Mouse (Mus musculus) fat pad, adult 2 months (tissue): Measurements from ENCODE around the gene Eif2b1.
A peak's percentile ranks its signal among the peaks of the same experiment; 100 is the strongest.
"Not testable (repeated sequence)": the region's sequence is repeated elsewhere in the genome, so short reads cannot be mapped to it uniquely, and the experiment has no call there.

Experiments
- DNase-seq: peaks from one replicate; pipeline ENCODE4 v3.0.0-alpha.2; 2011; ENCODE audit warnings: low read depth, low spot score; ENCODE audit errors: extremely low read depth

Eif2b1 gene

DNA sequence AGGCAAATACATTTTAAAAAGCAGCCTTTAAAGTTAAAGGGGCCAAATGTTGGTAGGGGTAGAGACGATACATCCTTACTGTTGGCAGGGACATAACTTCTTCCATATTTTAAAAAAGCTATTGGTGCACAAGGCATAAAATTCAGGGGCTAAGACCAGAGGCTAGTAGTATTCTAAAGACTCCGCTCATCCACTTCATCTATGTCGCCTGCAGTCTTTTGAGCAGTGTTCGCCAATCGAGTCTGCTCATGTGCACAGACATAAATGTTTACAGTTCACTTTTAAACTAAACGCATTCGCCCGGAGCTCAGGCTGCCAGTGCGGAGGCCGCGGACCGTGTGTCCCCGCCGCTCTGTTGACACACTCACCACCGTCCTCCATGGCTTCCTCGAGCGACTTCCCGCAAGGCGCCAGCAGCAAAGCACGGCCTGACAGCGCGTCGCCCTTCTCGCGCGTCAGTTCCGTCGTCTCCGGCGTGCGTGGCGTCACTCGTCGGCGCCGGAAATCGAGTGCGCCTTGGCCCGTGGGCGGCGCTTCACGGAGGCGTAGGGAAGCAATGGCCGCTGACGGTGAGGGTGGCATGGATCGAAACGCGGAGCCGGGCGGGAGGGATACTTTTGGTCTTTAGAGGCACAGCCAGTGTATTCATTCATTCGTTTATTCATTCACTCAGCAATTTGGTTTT, at the start of gene Eif2b1, which contains the start of gene Gtf2h3:
Gene Eif2b1 (minus strand): TSS at position 499 of the 685 bp plus-strand sequence.
Gene Gtf2h3 (plus strand): TSS at position 508 of the 685 bp plus-strand sequence.
- DNase-seq = peak; percentile 25

DNA sequence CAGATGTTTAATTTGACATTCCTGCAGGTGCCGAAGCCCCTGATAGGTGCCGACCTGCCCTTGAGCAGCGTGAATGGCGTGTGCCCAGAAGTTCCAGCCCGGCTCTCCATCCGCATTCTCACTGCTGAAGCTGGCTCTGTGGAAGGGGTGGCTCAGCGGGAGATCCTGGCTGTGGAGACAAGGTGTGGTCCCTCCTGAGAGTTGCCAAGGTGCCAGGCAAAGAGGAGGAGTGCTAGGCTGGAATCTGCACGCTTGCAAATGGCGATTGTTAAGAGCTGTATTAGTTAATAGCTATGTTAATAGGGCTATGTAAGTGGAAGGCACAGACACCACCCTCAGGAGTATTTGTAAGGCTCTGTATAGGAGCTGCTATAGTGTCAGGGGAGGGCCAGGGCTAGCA, 45.4 kb upstream of the Eif2b1 start:
- DNase-seq = no peak

GRCm38 (mm10) chr5:124622890-124623289, 44.0 kb upstream of the Eif2b1 start:
- no peak for DNase-seq

- no peak for DNase-seq
These were observed 42.4 kb upstream of the Eif2b1 start for GRCm38 (mm10) chr5:124621362-124621761.

- no peak for DNase-seq
These were observed 39.8 kb upstream of the Eif2b1 start for GRCm38 (mm10) chr5:124618711-124619110.

DNA sequence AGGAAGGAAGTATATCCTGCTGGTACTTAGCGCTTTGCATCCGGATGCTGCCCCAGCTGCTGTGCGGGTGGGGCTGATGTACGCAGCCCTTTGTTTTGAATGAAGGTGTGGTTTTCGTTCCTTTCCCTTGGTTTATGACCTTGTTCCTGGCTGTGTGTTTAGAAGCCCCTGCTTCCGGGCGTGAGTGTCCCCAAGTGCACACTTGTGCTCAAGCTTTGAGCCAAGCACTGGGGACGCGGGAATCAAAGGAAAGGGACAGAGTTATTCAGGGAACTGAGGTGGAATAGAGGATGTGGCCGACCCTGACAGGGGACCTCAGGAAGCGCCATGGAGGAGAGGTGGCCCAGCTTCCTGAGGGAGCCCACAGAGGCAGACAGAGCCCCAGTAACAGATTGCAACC, 35.8 kb upstream of the Eif2b1 start:
- DNase-seq = no peak

- DNase-seq = no peak
These were observed 32.0 kb upstream of the Eif2b1 start for GRCm38 (mm10) chr5:124610965-124611364.

DNA sequence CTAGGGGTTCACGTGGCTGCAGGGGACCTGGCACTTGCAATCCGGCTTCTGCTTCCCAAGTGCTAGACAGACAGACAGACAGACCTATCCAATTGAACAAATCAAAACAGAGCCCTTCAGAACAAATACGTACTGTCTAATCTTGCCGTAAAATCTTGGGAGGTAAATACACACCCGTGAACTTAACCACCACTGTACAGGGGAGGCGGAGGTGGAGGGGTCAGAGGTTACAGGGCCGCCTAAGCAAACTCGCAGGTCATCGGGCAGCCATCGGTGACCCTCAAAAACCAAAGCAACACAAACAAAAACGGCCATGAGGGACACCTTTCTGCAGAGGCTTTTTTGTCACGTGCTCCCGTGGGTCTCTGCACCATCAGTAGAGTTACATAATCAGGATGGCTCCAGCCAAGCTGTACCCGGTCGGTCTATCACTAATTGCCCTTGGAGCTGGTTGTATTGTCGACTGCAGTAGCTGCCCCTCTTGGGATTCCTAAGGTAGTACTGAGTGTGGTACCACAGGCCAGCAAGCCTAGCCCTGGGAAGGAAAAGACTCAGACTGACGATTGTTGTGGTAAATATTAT, 26.2 kb upstream of the Eif2b1 start:
- no peak for DNase-seq

GRCm38 (mm10) chr5:124604296-124604695, 25.4 kb upstream of the Eif2b1 start:
- DNase-seq = no peak

GRCm38 (mm10) chr5:124602349-124602748, 23.4 kb upstream of the Eif2b1 start:
- no peak for DNase-seq

DNA sequence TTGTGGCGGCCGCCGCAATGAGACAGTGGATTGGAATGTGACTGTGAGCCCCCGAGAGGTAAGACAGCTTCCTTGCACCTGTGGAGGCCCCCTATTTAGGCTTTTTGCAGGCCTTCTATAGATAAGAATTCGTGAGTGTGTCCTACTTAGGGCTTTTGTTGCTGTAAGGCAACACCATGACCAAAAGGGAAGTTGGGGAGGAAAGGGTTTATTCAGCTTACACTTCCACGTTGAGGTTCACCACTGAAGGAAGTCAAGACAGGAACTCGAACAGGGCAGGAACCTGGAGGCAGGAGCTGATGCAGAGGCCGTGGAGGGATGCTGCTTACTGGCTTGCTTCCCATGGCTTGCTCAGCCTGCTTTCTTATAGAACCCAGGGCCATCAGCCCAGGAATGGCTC, 20.8 kb upstream of the Eif2b1 start:
- not testable (repeated sequence) for DNase-seq

GRCm38 (mm10) chr5:124598224-124599174, 19.6 kb upstream of the Eif2b1 start:
- DNase-seq = peak; percentile 81

DNA sequence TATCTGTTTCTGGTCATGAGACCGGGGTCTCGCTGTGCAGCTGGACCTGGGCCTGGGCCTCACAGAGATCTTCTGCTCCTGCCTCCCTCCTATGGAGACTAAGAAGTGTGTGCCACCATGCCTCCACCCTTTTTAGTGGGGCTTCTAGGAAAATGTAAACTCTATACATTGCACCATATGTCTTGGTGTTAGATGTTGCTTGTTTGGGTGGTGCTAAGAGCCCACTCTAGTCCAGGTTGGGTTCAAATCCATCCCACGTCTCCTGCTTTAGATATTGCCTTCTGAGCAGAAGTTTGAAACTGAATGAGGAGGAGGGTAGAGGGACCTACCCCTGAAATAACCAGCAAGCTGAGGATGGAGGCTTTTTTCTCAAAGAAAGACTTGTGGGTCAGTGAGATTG, 13.8 kb upstream of the Eif2b1 start:
- DNase-seq = no peak

- DNase-seq = no peak
These were observed 3.6 kb upstream of the Eif2b1 start for GRCm38 (mm10) chr5:124582515-124582914.

GRCm38 (mm10) chr5:124575467-124575866, 3.5 kb downstream of the Eif2b1 start:
- DNase-seq = no peak

DNA sequence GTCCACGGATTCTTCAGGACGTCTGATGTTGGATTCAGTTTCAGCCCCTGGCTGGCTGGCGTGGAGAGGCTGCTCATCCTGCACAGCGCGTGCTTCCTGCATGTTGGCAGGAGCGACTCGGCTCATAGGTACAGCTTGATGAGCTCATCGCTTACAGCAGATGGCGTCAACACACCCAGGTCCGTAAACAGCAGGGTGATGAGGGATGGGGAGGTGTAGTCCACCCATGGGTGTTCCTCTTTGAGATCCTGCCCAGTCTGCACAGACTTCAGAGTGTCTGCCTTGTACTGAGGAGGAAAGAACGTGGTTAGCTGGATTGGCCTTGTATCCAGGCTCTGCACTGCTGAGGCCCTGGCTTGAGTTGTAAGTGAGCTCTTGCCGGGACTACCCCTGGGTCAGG, 7.9 kb downstream of the Eif2b1 start:
- no peak for DNase-seq

DNA sequence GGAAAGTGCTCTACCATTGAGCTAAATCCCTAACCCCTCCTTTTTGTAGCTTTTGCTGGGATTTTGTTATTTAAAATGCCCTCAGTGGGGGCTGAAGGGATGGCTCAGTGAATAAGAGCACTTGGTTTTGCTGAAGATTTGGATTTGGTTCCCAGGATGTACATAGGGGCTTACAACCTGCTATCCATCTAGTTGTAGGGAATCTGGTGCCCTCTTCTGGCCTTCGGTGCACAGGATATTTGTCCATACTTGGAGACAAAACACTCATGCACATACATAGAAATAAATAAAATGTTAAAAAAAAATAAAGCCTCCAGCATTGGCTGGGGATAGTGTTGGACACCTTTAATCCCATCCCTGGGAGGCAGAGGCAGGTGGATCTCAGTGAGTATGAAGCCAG, 23.8 kb downstream of the Eif2b1 start:
- DNase-seq = no peak

DNA sequence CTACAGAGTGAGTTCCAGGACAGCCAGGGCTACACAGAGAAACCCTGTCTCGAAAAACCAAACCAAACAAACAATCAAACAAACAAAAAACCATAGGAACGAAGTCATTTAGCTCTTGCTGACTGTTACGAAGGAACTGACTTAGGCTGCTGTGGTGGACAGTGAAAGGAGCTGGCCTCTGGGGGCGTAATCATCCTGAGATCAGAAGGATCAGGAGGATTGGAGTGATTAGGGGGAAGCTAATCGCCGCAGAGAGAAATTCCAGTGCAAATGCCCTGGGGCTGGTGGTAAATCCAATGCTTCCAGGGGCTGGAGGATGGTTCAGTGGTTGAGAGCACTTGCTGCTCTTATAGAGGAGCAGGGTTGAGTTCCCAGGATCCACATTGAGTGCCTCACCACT, 25.3 kb downstream of the Eif2b1 start:
- no peak for DNase-seq

DNA sequence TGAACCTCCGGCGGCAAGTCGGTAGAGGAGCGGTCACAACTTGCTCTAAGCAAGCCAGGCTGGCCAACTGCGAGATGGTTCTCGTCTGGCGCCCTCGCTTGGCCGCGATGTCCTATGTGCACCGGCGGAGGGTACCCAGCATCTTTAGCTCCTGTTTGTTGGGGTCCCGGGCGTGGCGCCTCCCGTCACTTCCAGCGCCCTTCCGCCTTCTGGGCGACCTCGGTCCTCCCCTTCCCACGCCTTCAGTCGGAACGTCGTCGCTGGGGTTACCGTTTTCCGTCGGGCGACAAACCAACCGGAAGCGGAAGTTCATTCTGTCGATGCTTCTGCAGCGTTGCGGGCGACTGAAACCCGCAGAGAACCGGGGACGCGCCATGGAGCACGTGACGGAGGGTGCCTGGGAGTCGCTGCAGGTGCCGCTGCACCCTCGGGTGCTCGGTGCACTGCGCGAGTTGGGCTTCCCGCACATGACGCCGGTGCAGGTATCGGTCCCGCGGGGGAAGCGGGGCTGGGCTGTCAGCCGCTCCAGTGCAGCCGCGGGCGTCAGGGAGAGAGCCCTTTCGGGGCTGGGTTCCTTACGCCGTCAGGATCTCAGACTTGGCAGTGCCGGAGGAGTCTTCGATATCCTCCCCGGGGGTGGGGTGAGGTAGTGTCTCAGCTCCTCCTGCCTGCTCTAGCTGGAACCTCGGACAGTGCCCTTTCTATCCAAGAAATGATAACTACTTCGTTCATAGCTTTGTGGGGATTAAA, 26.2 kb downstream of the Eif2b1 start, which contains the start of gene Ddx55:
Gene Ddx55 (plus strand): TSS at position 307 of the 750 bp plus-strand sequence.
- DNase-seq = no peak

DNA sequence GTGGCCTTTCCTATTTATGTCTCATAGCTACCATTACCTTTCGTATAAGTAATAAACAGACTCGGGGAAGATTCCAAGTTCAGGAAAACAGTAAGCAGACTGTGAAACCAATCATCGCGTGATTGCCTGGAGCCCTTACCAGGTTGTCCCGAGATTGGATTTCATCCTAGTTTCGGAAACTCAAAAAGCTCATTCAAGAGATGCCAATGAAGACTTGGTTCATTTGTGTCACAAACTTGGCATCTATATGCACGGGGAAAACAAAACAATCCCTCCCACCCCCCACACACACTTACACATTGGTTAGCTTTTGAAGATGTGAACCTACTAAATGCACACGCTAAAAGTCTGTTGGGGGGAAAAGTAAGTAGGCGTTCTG, 26.8 kb downstream of the Eif2b1 start:
- no peak for DNase-seq
